Mouse (Mus musculus) thymus, adult 2 months (tissue): ENCODE results near the gene Cdk12.

Experiments
- CTCF ChIP-seq: fragments of 200-500 bp; IDR thresholded peaks from 2 replicates; pipeline ENCODE4 v1.5.1; 2012; ENCODE audit warnings: mild to moderate bottlenecking, control low read depth, low read length, moderate library complexity, borderline replicate concordance; ENCODE audit not compliant: control insufficient read depth, poor library complexity, insufficient read depth; ENCODE audit errors: extremely low read depth
- POLR2A ChIP-seq: fragments of 200-500 bp; IDR thresholded peaks from 2 replicates; pipeline ENCODE4 v1.6.1; 2012; ENCODE audit warnings: mild to moderate bottlenecking, low read length, control low read depth, moderate library complexity; ENCODE audit not compliant: control insufficient read depth, poor library complexity, insufficient read depth; ENCODE audit errors: extremely low read depth

- TF ChIP-seq CTCF (no peak), POLR2A (no peak)
These were observed 44.5 kb downstream of the Cdk12 start for GRCm38 (mm10) chr11:98247325-98247724.
